Mouse (Mus musculus): Measurements from ENCODE around the gene Map6. TPM values are rescaled to one million over a fixed set of nuclear protein-coding genes. Genes with fewer than 3 reads are reported as not detected.

Gene Map6
- polyA plus RNA-seq, 1 experiment from 2014 or later, result 57.0 TPM

GRCm38 (mm10) chr7:99290925-99291324, 23.7 kb downstream of the Map6 start:
- 61% methylated on average over 6 of the region's 6 CpGs for WGBS
- Histone ChIP-seq H3K27ac (ENCODE audit: low read depth, low read length) (no peak overlapping the region), H3K4me1 (ENCODE audit: control insufficient read depth, insufficient read depth, low read length) (peaks cover 8% of the 10 kb centered on the region; the same call in 1 of the 2 replicates), H3K4me2 (ENCODE audit: low read depth) (no peak overlapping the region), H3K9ac (ENCODE audit: low read length) (no peak overlapping the region), H3K27me3 (ENCODE audit: control insufficient read depth, insufficient read depth, low read length) (no peaks in the 10 kb centered on the region), H3K36me3 (ENCODE audit: control insufficient read depth, insufficient read depth, low read length) (peaks cover 2% of the 10 kb centered on the region; the same call in 1 of the 2 replicates), H3K4me3 (ENCODE audit: low read depth, low read length) (no peak overlapping the region), H3K9me3 (ENCODE audit: control insufficient read depth, low read length) (no peaks in the 10 kb centered on the region)
- ATAC-seq (ENCODE audit: insufficient read depth, low FRiP score, low TSS enrichment) (no peak), DNase-seq (ENCODE audit: low spot score) (no peak)

GRCm38 (mm10) chr7:99294198-99294780, 27.0 kb downstream of the Map6 start:
- ATAC-seq (ENCODE audit: insufficient read depth, low FRiP score, low TSS enrichment) (no peak), DNase-seq (ENCODE audit: low spot score) (no peak)
- 98% methylated on average over 2 of the region's 2 CpGs for WGBS
- H3K4me2 ChIP-seq (ENCODE audit: low read depth), result no peak overlapping the region
- peaks cover 2% of the 10 kb centered on the region; the same call in 1 of the 2 replicates for H3K36me3 ChIP-seq (ENCODE audit: control insufficient read depth, insufficient read depth, low read length)
- no peaks in the 10 kb centered on the region for H3K9me3 ChIP-seq (ENCODE audit: control insufficient read depth, low read length)
- H3K4me1 ChIP-seq (ENCODE audit: control insufficient read depth, insufficient read depth, low read length), result 0 out of 2 replicates have a peak, but pooled peaks cover 3% of the 10 kb centered on the region
- no peak overlapping the region for H3K4me3 ChIP-seq (ENCODE audit: low read depth, low read length)
- no peak overlapping the region for H3K27ac ChIP-seq (ENCODE audit: low read depth, low read length)
- no peak overlapping the region for H3K9ac ChIP-seq (ENCODE audit: low read length)
- H3K27me3 ChIP-seq (ENCODE audit: control insufficient read depth, insufficient read depth, low read length), result no peaks in the 10 kb centered on the region

- DNase-seq (ENCODE audit: low spot score), result no peak
- no peak overlapping the region for H3K27ac ChIP-seq (ENCODE audit: low read depth, low read length)
Observed at GRCm38 (mm10) chr7:99295104-99295503, 27.9 kb downstream of the Map6 start.

GRCm38 (mm10) chr7:99300650-99301175, 33.5 kb downstream of the Map6 start:
- Histone ChIP-seq H3K36me3 (ENCODE audit: control insufficient read depth, insufficient read depth, low read length) (no peaks in the 10 kb centered on the region), H3K27ac (ENCODE audit: low read depth, low read length) (no peak overlapping the region), H3K4me3 (ENCODE audit: low read depth, low read length) (no peak overlapping the region), H3K9me3 (ENCODE audit: control insufficient read depth, low read length) (no peaks in the 10 kb centered on the region), H3K27me3 (ENCODE audit: control insufficient read depth, insufficient read depth, low read length) (no peaks in the 10 kb centered on the region), H3K9ac (ENCODE audit: low read length) (no peak overlapping the region), H3K4me1 (ENCODE audit: control insufficient read depth, insufficient read depth, low read length) (peaks cover 12% of the 10 kb centered on the region), H3K4me2 (ENCODE audit: low read depth) (no peak overlapping the region)
- DNase-seq (ENCODE audit: low spot score), result peak; percentile 52
- ATAC-seq (ENCODE audit: insufficient read depth, low FRiP score, low TSS enrichment), result no peak
- 10% methylated on average over 3 of the region's 3 CpGs for WGBS

More at GRCm38 (mm10) chr7:99295104-99295503, 27.9 kb downstream of the Map6 start:
- Histone ChIP-seq H3K4me2 (ENCODE audit: low read depth) (no peak overlapping the region), H3K9me3 (ENCODE audit: control insufficient read depth, low read length) (no peaks in the 10 kb centered on the region), H3K4me3 (ENCODE audit: low read depth, low read length) (no peak overlapping the region), H3K36me3 (ENCODE audit: control insufficient read depth, insufficient read depth, low read length) (peaks cover 2% of the 10 kb centered on the region; the same call in 1 of the 2 replicates), H3K4me1 (ENCODE audit: control insufficient read depth, insufficient read depth, low read length) (0 out of 2 replicates have a peak, but pooled peaks cover under 1% of the 10 kb centered on the region), H3K27me3 (ENCODE audit: control insufficient read depth, insufficient read depth, low read length) (no peaks in the 10 kb centered on the region), H3K9ac (ENCODE audit: low read length) (no peak overlapping the region)
- ATAC-seq (ENCODE audit: insufficient read depth, low FRiP score, low TSS enrichment), result no peak
- WGBS, result 76% methylated on average over 8 of the region's 8 CpGs

- WGBS, result 41% methylated on average over 6 of the region's 6 CpGs
- Histone ChIP-seq H3K36me3 (ENCODE audit: control insufficient read depth, insufficient read depth, low read length) (no peaks in the 10 kb centered on the region), H3K4me2 (ENCODE audit: low read depth) (no peak overlapping the region), H3K27ac (ENCODE audit: low read depth, low read length) (peak overlapping the region; percentile 3; the same call in 1 of the 2 replicates), H3K4me3 (ENCODE audit: low read depth, low read length) (no peak overlapping the region), H3K4me1 (ENCODE audit: control insufficient read depth, insufficient read depth, low read length) (peaks cover 19% of the 10 kb centered on the region), H3K9me3 (ENCODE audit: control insufficient read depth, low read length) (no peaks in the 10 kb centered on the region), H3K27me3 (ENCODE audit: control insufficient read depth, insufficient read depth, low read length) (no peaks in the 10 kb centered on the region), H3K9ac (ENCODE audit: low read length) (no peak overlapping the region)
- DNase-seq (ENCODE audit: low spot score) (peak; percentile 32), ATAC-seq (ENCODE audit: insufficient read depth, low FRiP score, low TSS enrichment) (no peak)
Observed at GRCm38 (mm10) chr7:99304029-99304428, 36.8 kb downstream of the Map6 start.

GRCm38 (mm10) chr7:99304949-99305372, 37.7 kb downstream of the Map6 start:
- no peak overlapping the region for H3K27ac ChIP-seq (ENCODE audit: low read depth, low read length)
- no peak overlapping the region for H3K4me3 ChIP-seq (ENCODE audit: low read depth, low read length)
- no peak for DNase-seq (ENCODE audit: low spot score)
- no peak for ATAC-seq (ENCODE audit: insufficient read depth, low FRiP score, low TSS enrichment)
- no peak overlapping the region for H3K4me2 ChIP-seq (ENCODE audit: low read depth)
- no peaks in the 10 kb centered on the region for H3K9me3 ChIP-seq (ENCODE audit: control insufficient read depth, low read length)
- no peak overlapping the region for H3K9ac ChIP-seq (ENCODE audit: low read length)
- H3K4me1 ChIP-seq (ENCODE audit: control insufficient read depth, insufficient read depth, low read length), result peaks cover 19% of the 10 kb centered on the region
- 54% methylated on average over 5 of the region's 5 CpGs for WGBS
- no peaks in the 10 kb centered on the region for H3K27me3 ChIP-seq (ENCODE audit: control insufficient read depth, insufficient read depth, low read length)
- no peaks in the 10 kb centered on the region for H3K36me3 ChIP-seq (ENCODE audit: control insufficient read depth, insufficient read depth, low read length)

GRCm38 (mm10) chr7:99305688-99306087, 38.4 kb downstream of the Map6 start:
- no peaks in the 10 kb centered on the region for H3K9me3 ChIP-seq (ENCODE audit: control insufficient read depth, low read length)
- no peaks in the 10 kb centered on the region for H3K36me3 ChIP-seq (ENCODE audit: control insufficient read depth, insufficient read depth, low read length)
- no peak overlapping the region for H3K9ac ChIP-seq (ENCODE audit: low read length)
- H3K4me2 ChIP-seq (ENCODE audit: low read depth), result no peak overlapping the region
- peaks cover 16% of the 10 kb centered on the region for H3K4me1 ChIP-seq (ENCODE audit: control insufficient read depth, insufficient read depth, low read length)
- DNase-seq (ENCODE audit: low spot score), result no peak
- H3K27me3 ChIP-seq (ENCODE audit: control insufficient read depth, insufficient read depth, low read length), result no peaks in the 10 kb centered on the region
- WGBS, result 87% methylated on average over 4 of the region's 4 CpGs
- no peak for ATAC-seq (ENCODE audit: insufficient read depth, low FRiP score, low TSS enrichment)
- no peak overlapping the region for H3K4me3 ChIP-seq (ENCODE audit: low read depth, low read length)
- H3K27ac ChIP-seq (ENCODE audit: low read depth, low read length), result no peak overlapping the region

GRCm38 (mm10) chr7:99306640-99307039, 39.4 kb downstream of the Map6 start:
- WGBS, result 14% methylated on average over 3 of the region's 3 CpGs
- Histone ChIP-seq H3K27me3 (ENCODE audit: control insufficient read depth, insufficient read depth, low read length) (no peaks in the 10 kb centered on the region), H3K27ac (ENCODE audit: low read depth, low read length) (no peak overlapping the region), H3K4me3 (ENCODE audit: low read depth, low read length) (no peak overlapping the region), H3K4me2 (ENCODE audit: low read depth) (no peak overlapping the region), H3K4me1 (ENCODE audit: control insufficient read depth, insufficient read depth, low read length) (peaks cover 18% of the 10 kb centered on the region), H3K9ac (ENCODE audit: low read length) (no peak overlapping the region), H3K36me3 (ENCODE audit: control insufficient read depth, insufficient read depth, low read length) (no peaks in the 10 kb centered on the region), H3K9me3 (ENCODE audit: control insufficient read depth, low read length) (no peaks in the 10 kb centered on the region)
- DNase-seq (ENCODE audit: low spot score) (no peak), ATAC-seq (ENCODE audit: insufficient read depth, low FRiP score, low TSS enrichment) (no peak)

GRCm38 (mm10) chr7:99311433-99311832, 44.2 kb downstream of the Map6 start:
- no peak overlapping the region for H3K4me2 ChIP-seq (ENCODE audit: low read depth)
- H3K27me3 ChIP-seq (ENCODE audit: control insufficient read depth, insufficient read depth, low read length), result no peaks in the 10 kb centered on the region
- H3K4me1 ChIP-seq (ENCODE audit: control insufficient read depth, insufficient read depth, low read length), result peaks cover 31% of the 10 kb centered on the region
- DNase-seq (ENCODE audit: low spot score) (no peak), ATAC-seq (ENCODE audit: insufficient read depth, low FRiP score, low TSS enrichment) (no peak)
- no peak overlapping the region for H3K4me3 ChIP-seq (ENCODE audit: low read depth, low read length)
- peak overlapping the region; percentile 60; the same call in 1 of the 2 replicates for H3K27ac ChIP-seq (ENCODE audit: low read depth, low read length)
- 0 out of 2 replicates have a peak overlapping the region, but pooled peaks have one; percentile 14 for H3K9ac ChIP-seq (ENCODE audit: low read length)
- H3K9me3 ChIP-seq (ENCODE audit: control insufficient read depth, low read length), result no peaks in the 10 kb centered on the region
- no peaks in the 10 kb centered on the region for H3K36me3 ChIP-seq (ENCODE audit: control insufficient read depth, insufficient read depth, low read length)
- 54% methylated on average over 7 of the region's 7 CpGs for WGBS
